Mouse (Mus musculus) testis, adult 2 months (tissue): ENCODE measurements around the gene Gpr146.

ENCODE experiments used
- CTCF ChIP-seq: fragments of 200-500 bp; IDR thresholded peaks from 2 replicates; pipeline ENCODE4 v1.5.1; 2012; ENCODE audit warnings: low read depth, mild to moderate bottlenecking, inconsistent platforms, low read length, moderate library complexity; ENCODE audit not compliant: control insufficient read depth, insufficient read depth, insufficient replicate concordance
- POLR2A ChIP-seq: fragments of 200-500 bp; IDR thresholded peaks from 2 replicates; pipeline ENCODE4 v1.6.1; 2012; ENCODE audit warnings: low read depth, mild to moderate bottlenecking, inconsistent platforms, low read length, moderate library complexity; ENCODE audit not compliant: control insufficient read depth

DNA sequence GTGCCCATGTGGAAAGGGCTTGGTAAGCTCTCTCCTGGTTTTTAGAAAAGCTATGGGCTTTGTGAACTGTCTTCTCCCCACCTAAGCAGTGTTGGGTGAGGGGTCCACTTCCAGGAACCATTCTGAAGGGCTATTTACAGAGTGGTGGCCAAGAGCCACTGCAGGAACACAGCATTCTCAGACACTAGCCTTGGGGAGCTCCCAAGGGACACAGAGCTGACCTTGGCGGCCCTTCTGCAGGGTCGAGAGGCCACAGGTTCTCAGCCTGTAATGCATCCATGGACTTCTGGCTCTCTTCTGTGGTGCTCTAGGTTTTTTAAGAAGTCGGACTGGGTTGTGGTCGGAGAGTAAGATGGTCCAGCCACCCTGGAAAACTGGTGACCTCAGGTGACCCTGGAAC lies 32.6 kb downstream of the Gpr146 start:
- TF ChIP-seq CTCF: no peak
- TF ChIP-seq POLR2A: no peak
